Mouse (Mus musculus): Measurements from ENCODE around the gene Hoxa10. TPM values are rescaled to one million over a fixed set of nuclear protein-coding genes. Genes with fewer than 3 reads are reported as not detected.

Gene Hoxa10
- total and polyA plus RNA-seq, 3 experiments, result not detected

- Histone ChIP-seq H3K4me1 (ENCODE audit: control insufficient read depth in 1 of 2, insufficient read depth in 2 of 2, low read length in 2 of 2) (no peaks in the 10 kb centered on the region), H3K79me2 (ENCODE audit: control insufficient read depth, insufficient read depth, low read length, poor library complexity) (no peaks in the 10 kb centered on the region), H3K9me3 (replicated peaks; ENCODE audit: insufficient read depth, low read length) (no peaks in the 10 kb centered on the region), H3K27ac (ENCODE audit: control insufficient read depth, low read depth, low read length) (no peak overlapping the region), H3K36me3 (ENCODE audit: control insufficient read depth in 1 of 2, insufficient read depth in 2 of 2, low read length in 2 of 2) (no peaks in the 10 kb centered on the region), H3K27me3 (ENCODE audit: control insufficient read depth in 1 of 2, insufficient read depth in 2 of 2, low read length in 2 of 2) (no peaks in the 10 kb centered on the region), H3K4me3 (ENCODE audit: control insufficient read depth in 1 of 2, insufficient read depth in 1 of 2, low read depth in 2 of 2, low read length in 2 of 2) (no peak overlapping the region), H3K9ac (ENCODE audit: control insufficient read depth, low read depth, low read length, poor library complexity, severe bottlenecking) (no peak overlapping the region)
- DNase-seq (ENCODE audit: low read depth, low spot score), result no peak
- TF ChIP-seq USF2 (IDR thresholded peaks at IDR 0.05; ENCODE audit: borderline replicate concordance in 1 of 2, insufficient read depth in 1 of 2, low read depth in 1 of 2, low read length in 2 of 2) (no peak), MAZ (IDR thresholded peaks at IDR 0.05; ENCODE audit: low read depth, low read length) (no peak)
Measured at GRCm38 (mm10) chr6:52183311-52184080, 57.2 kb downstream of the Hoxa10 start.

GRCm38 (mm10) chr6:52182793-52183192 lies 57.9 kb downstream of the Hoxa10 start:
- no peak overlapping the region for H3K27ac ChIP-seq (ENCODE audit: control insufficient read depth, low read depth, low read length)
- no peaks in the 10 kb centered on the region for H3K27me3 ChIP-seq (ENCODE audit: control insufficient read depth in 1 of 2, insufficient read depth in 2 of 2, low read length in 2 of 2)

DNA sequence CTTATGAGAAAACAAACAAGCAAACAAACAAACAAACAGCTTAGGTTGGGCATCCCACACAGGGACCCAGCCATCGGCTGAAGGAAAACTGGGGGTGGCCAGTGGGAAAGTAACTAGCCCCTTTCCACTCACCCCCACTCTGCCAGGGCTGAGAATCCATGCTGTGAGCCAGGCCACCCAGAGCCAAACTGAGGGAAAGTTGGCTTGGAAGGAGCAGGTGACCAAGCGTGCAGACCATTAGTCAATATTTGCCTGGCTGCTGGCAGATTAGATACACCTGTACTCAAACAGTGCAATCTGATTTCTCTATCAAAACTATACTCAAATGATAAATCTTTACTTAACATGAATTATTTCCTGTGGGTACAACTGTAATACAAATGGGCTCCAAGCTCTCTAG lies 58.6 kb downstream of the Hoxa10 start:
- no peaks in the 10 kb centered on the region for H3K36me3 ChIP-seq (ENCODE audit: control insufficient read depth in 1 of 2, insufficient read depth in 2 of 2, low read length in 2 of 2)
- no peak overlapping the region for H3K4me3 ChIP-seq (ENCODE audit: control insufficient read depth in 1 of 2, insufficient read depth in 1 of 2, low read depth in 2 of 2, low read length in 2 of 2)
- no peaks in the 10 kb centered on the region for H3K9me3 ChIP-seq (replicated peaks; ENCODE audit: insufficient read depth, low read length)
- H3K9ac ChIP-seq (ENCODE audit: control insufficient read depth, low read depth, low read length, poor library complexity, severe bottlenecking), result no peak overlapping the region
- H3K79me2 ChIP-seq (ENCODE audit: control insufficient read depth, insufficient read depth, low read length, poor library complexity), result no peaks in the 10 kb centered on the region
- TF ChIP-seq POLR2A (IDR thresholded peaks at IDR 0.05; ENCODE audit: control insufficient read depth in 1 of 2, insufficient read depth in 1 of 2, low read depth in 1 of 2, low read length in 2 of 2, poor library complexity in 1 of 2) (no peak), GATA1 (IDR thresholded peaks at IDR 0.05; ENCODE audit: low read depth, low read length) (no peak), ZKSCAN1 (IDR thresholded peaks at IDR 0.05; ENCODE audit: low read depth, low read length) (no peak), RCOR1 (IDR thresholded peaks at IDR 0.05; ENCODE audit: low read depth, low read length) (no peak), ZC3H11A (IDR thresholded peaks at IDR 0.05; ENCODE audit: low read depth, low read length) (no peak), BHLHE40 (IDR thresholded peaks at IDR 0.05; ENCODE audit: borderline replicate concordance, low read depth, low read length) (no peak)
- DNase-seq (ENCODE audit: low read depth, low spot score), result no peak
- no peaks in the 10 kb centered on the region for H3K27me3 ChIP-seq (ENCODE audit: control insufficient read depth in 1 of 2, insufficient read depth in 2 of 2, low read length in 2 of 2)
- H3K4me1 ChIP-seq (ENCODE audit: control insufficient read depth in 1 of 2, insufficient read depth in 2 of 2, low read length in 2 of 2), result no peaks in the 10 kb centered on the region
- H3K27ac ChIP-seq (ENCODE audit: control insufficient read depth, low read depth, low read length), result no peak overlapping the region

More at GRCm38 (mm10) chr6:52182793-52183192, 57.9 kb downstream of the Hoxa10 start:
- no peak overlapping the region for H3K4me3 ChIP-seq (ENCODE audit: control insufficient read depth in 1 of 2, insufficient read depth in 1 of 2, low read depth in 2 of 2, low read length in 2 of 2)
- no peaks in the 10 kb centered on the region for H3K36me3 ChIP-seq (ENCODE audit: control insufficient read depth in 1 of 2, insufficient read depth in 2 of 2, low read length in 2 of 2)
- H3K9ac ChIP-seq (ENCODE audit: control insufficient read depth, low read depth, low read length, poor library complexity, severe bottlenecking), result no peak overlapping the region
- no peaks in the 10 kb centered on the region for H3K9me3 ChIP-seq (replicated peaks; ENCODE audit: insufficient read depth, low read length)
- no peak for DNase-seq (ENCODE audit: low read depth, low spot score)
- no peaks in the 10 kb centered on the region for H3K4me1 ChIP-seq (ENCODE audit: control insufficient read depth in 1 of 2, insufficient read depth in 2 of 2, low read length in 2 of 2)
- H3K79me2 ChIP-seq (ENCODE audit: control insufficient read depth, insufficient read depth, low read length, poor library complexity), result no peaks in the 10 kb centered on the region
- TF ChIP-seq POLR2AphosphoS2 (IDR thresholded peaks at IDR 0.05; ENCODE audit: low read length) (no peak), SMC3 (IDR thresholded peaks at IDR 0.05; ENCODE audit: low read depth, low read length) (no peak), ELF1 (IDR thresholded peaks at IDR 0.05; ENCODE audit: low read depth, low read length) (no peak), ZKSCAN1 (IDR thresholded peaks at IDR 0.05; ENCODE audit: low read depth, low read length) (no peak), CHD2 (IDR thresholded peaks at IDR 0.05; ENCODE audit: low read length) (no peak), CTCF (IDR thresholded peaks at IDR 0.05 in 2 of 3, conservative IDR thresholded peaks at IDR 0.05 in 1 of 3; ENCODE audit: control insufficient read depth in 1 of 3, insufficient read depth in 1 of 3, low read depth in 2 of 3, low read length in 3 of 3, poor library complexity in 1 of 3, severe bottlenecking in 1 of 3) (no peak), GATA1 (IDR thresholded peaks at IDR 0.05; ENCODE audit: low read depth, low read length) (no peak), MXI1 (IDR thresholded peaks at IDR 0.05; ENCODE audit: low read depth, low read length) (no peak)

Other genes starting within 250 kb of the Hoxa10 start
- gene Skap2, start 228.3 kb downstream of the Hoxa10 start, total RNA-seq (2012; rRNA removed), result 17.7 and 17.8 TPM in 2 replicates
- gene Skap2, start 228.3 kb downstream of the Hoxa10 start, polyA plus RNA-seq (2012; ENCODE audit: insufficient read depth in 1 of 2, insufficient read length in 2 of 2, low read depth in 1 of 2, low replicate concordance in 2 of 2, missing spikeins in 1 of 2), result 10 to 100 TPM in 1 of 2 experiments, not detected in 1; 31.3 TPM
- not detected in 2 replicates for gene Hoxa1, start 82.5 kb downstream of the Hoxa10 start, total RNA-seq (2012; rRNA removed)
- gene Hoxa1, start 82.5 kb downstream of the Hoxa10 start, polyA plus RNA-seq (2012; ENCODE audit: insufficient read depth in 1 of 2, insufficient read length in 2 of 2, low read depth in 1 of 2, low replicate concordance in 2 of 2, missing spikeins in 1 of 2), result not detected
- gene Hoxa2, start 76.0 kb downstream of the Hoxa10 start, total RNA-seq (2012; rRNA removed), result not detected in 2 replicates
- not detected for gene Hoxa2, start 76.0 kb downstream of the Hoxa10 start, polyA plus RNA-seq (2012; ENCODE audit: insufficient read depth in 1 of 2, insufficient read length in 2 of 2, low read depth in 1 of 2, low replicate concordance in 2 of 2, missing spikeins in 1 of 2)
- not detected in 2 replicates for gene 5730596B20Rik, start 63.4 kb downstream of the Hoxa10 start, total RNA-seq (2012; rRNA removed)
- gene 5730596B20Rik, start 63.4 kb downstream of the Hoxa10 start, polyA plus RNA-seq (2012; ENCODE audit: insufficient read depth in 1 of 2, insufficient read length in 2 of 2, low read depth in 1 of 2, low replicate concordance in 2 of 2, missing spikeins in 1 of 2), result not detected
- not detected in 2 replicates for gene Hoxa4, start 49.1 kb downstream of the Hoxa10 start, total RNA-seq (2012; rRNA removed)
- not detected for gene Hoxa4, start 49.1 kb downstream of the Hoxa10 start, polyA plus RNA-seq (2012; ENCODE audit: insufficient read depth in 1 of 2, insufficient read length in 2 of 2, low read depth in 1 of 2, low replicate concordance in 2 of 2, missing spikeins in 1 of 2)
- not detected in 2 replicates for gene Hoxa5, start 36.3 kb downstream of the Hoxa10 start, total RNA-seq (2012; rRNA removed)
- not detected for gene Hoxa5, start 36.3 kb downstream of the Hoxa10 start, polyA plus RNA-seq (2012; ENCODE audit: insufficient read depth in 1 of 2, insufficient read length in 2 of 2, low read depth in 1 of 2, low replicate concordance in 2 of 2, missing spikeins in 1 of 2)
- not detected in 2 replicates for gene Hoxa6, start 32.1 kb downstream of the Hoxa10 start, total RNA-seq (2012; rRNA removed)
- not detected for gene Hoxa6, start 32.1 kb downstream of the Hoxa10 start, polyA plus RNA-seq (2012; ENCODE audit: insufficient read depth in 1 of 2, insufficient read length in 2 of 2, low read depth in 1 of 2, low replicate concordance in 2 of 2, missing spikeins in 1 of 2)
- gene Hoxa3, start 27.5 kb downstream of the Hoxa10 start, total RNA-seq (2012; rRNA removed), result not detected in 2 replicates
- gene Hoxa3, start 27.5 kb downstream of the Hoxa10 start, polyA plus RNA-seq (2012; ENCODE audit: insufficient read depth in 1 of 2, insufficient read length in 2 of 2, low read depth in 1 of 2, low replicate concordance in 2 of 2, missing spikeins in 1 of 2), result not detected
- gene Gm28308, start 27.5 kb downstream of the Hoxa10 start, total RNA-seq (2012; rRNA removed), result not detected in 2 replicates
- gene Gm28308, start 27.5 kb downstream of the Hoxa10 start, polyA plus RNA-seq (2012; ENCODE audit: insufficient read depth in 1 of 2, insufficient read length in 2 of 2, low read depth in 1 of 2, low replicate concordance in 2 of 2, missing spikeins in 1 of 2), result not detected
- not detected in 2 replicates for gene Hoxa7, start 19.0 kb downstream of the Hoxa10 start, total RNA-seq (2012; rRNA removed)
- gene Hoxa7, start 19.0 kb downstream of the Hoxa10 start, polyA plus RNA-seq (2012; ENCODE audit: insufficient read depth in 1 of 2, insufficient read length in 2 of 2, low read depth in 1 of 2, low replicate concordance in 2 of 2, missing spikeins in 1 of 2), result under 1 TPM in 1 of 2 experiments, not detected in 1; 0.17 TPM
- not detected in 2 replicates for gene Hoxa9, start 9.8 kb downstream of the Hoxa10 start, total RNA-seq (2012; rRNA removed)
- not detected for gene Hoxa9, start 9.8 kb downstream of the Hoxa10 start, polyA plus RNA-seq (2012; ENCODE audit: insufficient read depth in 1 of 2, insufficient read length in 2 of 2, low read depth in 1 of 2, low replicate concordance in 2 of 2, missing spikeins in 1 of 2)
- gene Hoxa11, start 5.0 kb upstream of the Hoxa10 start, total RNA-seq (2012; rRNA removed), result not detected in 2 replicates
- gene Hoxa11, start 5.0 kb upstream of the Hoxa10 start, polyA plus RNA-seq (2012; ENCODE audit: insufficient read depth in 1 of 2, insufficient read length in 2 of 2, low read depth in 1 of 2, low replicate concordance in 2 of 2, missing spikeins in 1 of 2), result not detected
- gene Hoxa13, start 20.0 kb upstream of the Hoxa10 start, total RNA-seq (2012; rRNA removed), result not detected in 2 replicates
- not detected for gene Hoxa13, start 20.0 kb upstream of the Hoxa10 start, polyA plus RNA-seq (2012; ENCODE audit: insufficient read depth in 1 of 2, insufficient read length in 2 of 2, low read depth in 1 of 2, low replicate concordance in 2 of 2, missing spikeins in 1 of 2)
- gene Evx1, start 72.6 kb upstream of the Hoxa10 start, total RNA-seq (2012; rRNA removed), result not detected in 2 replicates
- gene Evx1, start 72.6 kb upstream of the Hoxa10 start, polyA plus RNA-seq (2012; ENCODE audit: insufficient read depth in 1 of 2, insufficient read length in 2 of 2, low read depth in 1 of 2, low replicate concordance in 2 of 2, missing spikeins in 1 of 2), result not detected

Data from MEL (cell line).